Comparison of ENCODE assay signal across 22 mouse cellular contexts in genomic region chr5:135290703-135291102, GRCm38 (mm10). TPM values are rescaled to one million over a fixed set of nuclear protein-coding genes. Genes with fewer than 3 reads are reported as not detected.
"Had no signal": no experiment of that assay in that cellular context is flagged by ENCODE, and none has a peak within 500 bp of the region (broad histone marks: within the 10 kb centered on the region; RNA-seq: fewer than 3 reads in every experiment).

No protein-coding gene starts in this region.

- H3K27me3 ChIP-seq: liver, embryonic 15.5 days; neural tube, embryonic 13.5 days; neural tube, embryonic 15.5 days had no signal

- H3K9ac ChIP-seq: liver, embryonic 15.5 days; liver, postnatal 0 days; lung, embryonic 14.5 days; neural tube, embryonic 13.5 days; neural tube, embryonic 15.5 days had no signal

- H3K4me3 ChIP-seq: liver, embryonic 15.5 days; myocyte; neural tube, embryonic 13.5 days; neural tube, embryonic 15.5 days had no signal

- H3K9me3 ChIP-seq: liver, embryonic 15.5 days; neural tube, embryonic 13.5 days; neural tube, embryonic 15.5 days had no signal

- DNase-seq: liver, postnatal 0 days; lung, embryonic 14.5 days; lung, postnatal 10 days; lung, postnatal 4 days; midbrain, embryonic 14.5 days; right cerebral cortex, adult 18-20 months; right cerebral cortex, postnatal 25 days; right cerebral cortex, postnatal 4 days; spleen, adult 18-20 months; thymus, adult 18-20 months; thymus, postnatal 14 days; thymus, postnatal 36 days had no signal

- H3K4me1 ChIP-seq: liver, embryonic 15.5 days had no signal

- ATAC-seq: liver, postnatal 0 days; midbrain, embryonic 16.5 days had no signal

- H3K27ac ChIP-seq: liver, embryonic 15.5 days; neural tube, embryonic 13.5 days; neural tube, embryonic 15.5 days had no signal

- H3K4me2 ChIP-seq: liver, embryonic 15.5 days; lung, embryonic 14.5 days; midbrain, embryonic 11.5 days; neural tube, embryonic 13.5 days; neural tube, embryonic 15.5 days had no signal

- H3K36me3 ChIP-seq: liver, embryonic 15.5 days; neural tube, embryonic 13.5 days; neural tube, embryonic 15.5 days had no signal

RNA-seq across cellular contexts. Expression of gene Fkbp6, which starts 59.1 kb away (rescaled TPM):
- polyA plus RNA-seq: liver, postnatal 0 days; lung, embryonic 14.5 days; lung, embryonic 16.5 days; midbrain, embryonic 11.5 days; myocyte; neural tube, embryonic 11.5 days; small intestine, adult 2 months; stomach, embryonic 14.5 days had no signal
